Mouse (Mus musculus): ENCODE measurements around the gene Trhr2. TPM values are rescaled to one million over a fixed set of nuclear protein-coding genes. Genes with fewer than 3 reads are reported as not detected.

Trhr2 gene
- polyA plus RNA-seq, 1 experiment, result not detected

DNA sequence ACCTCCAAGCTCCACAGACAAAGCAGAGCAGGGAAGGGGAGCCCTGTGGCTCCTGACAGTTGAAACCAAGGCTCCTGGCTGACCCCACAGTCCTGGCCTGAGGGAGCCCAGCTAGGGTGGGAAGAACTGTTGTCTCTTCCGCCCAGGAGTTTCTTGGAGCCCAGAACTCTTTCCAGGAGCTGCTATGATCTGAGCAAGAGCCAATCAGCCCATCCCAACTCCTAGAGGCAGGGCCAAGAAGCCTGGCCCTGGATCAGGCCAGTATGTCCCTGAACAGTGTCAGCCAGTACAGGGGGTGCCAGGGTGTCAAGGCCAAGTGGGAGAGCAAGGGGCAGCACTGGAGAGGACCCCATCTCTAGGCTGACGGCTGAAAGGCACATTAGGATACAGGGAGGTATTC, 48.0 kb downstream of the Trhr2 start:
- Histone ChIP-seq H3K4me1 (ENCODE audit: control insufficient read depth, insufficient read depth, insufficient read length, low read length) (peaks cover 4% of the 10 kb centered on the region; the same call in 1 of the 2 replicates), H3K27ac (replicated peaks; ENCODE audit: low read depth, low read length) (no peak overlapping the region), H3K4me3 (ENCODE audit: insufficient read depth, low read depth, low read length) (no peak overlapping the region)

DNA sequence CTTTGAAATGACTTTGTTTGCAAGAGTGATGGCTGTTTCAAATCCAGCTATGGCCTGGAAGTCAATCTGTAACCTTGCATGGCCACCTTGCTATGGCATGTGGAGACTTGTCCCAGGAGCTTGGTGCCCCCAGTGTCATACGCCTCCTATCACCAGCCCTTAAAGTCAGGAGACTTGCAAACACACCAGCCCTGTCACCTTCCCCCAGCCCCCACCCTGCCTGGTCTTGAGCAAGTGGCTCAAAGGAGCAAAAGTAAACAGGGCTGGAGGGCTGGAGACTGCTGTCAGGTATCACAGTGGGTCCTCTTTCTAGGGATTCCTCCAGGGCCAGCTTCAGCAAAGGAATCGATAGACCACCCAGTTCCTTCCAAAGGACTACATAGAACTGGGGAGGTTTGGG, 49.4 kb downstream of the Trhr2 start:
- H3K4me1 ChIP-seq (ENCODE audit: control insufficient read depth, insufficient read depth, insufficient read length, low read length), result peaks cover 4% of the 10 kb centered on the region; the same call in 1 of the 2 replicates
- H3K27ac ChIP-seq (replicated peaks; ENCODE audit: low read depth, low read length), result no peak overlapping the region
- no peak overlapping the region for H3K4me3 ChIP-seq (ENCODE audit: insufficient read depth, low read depth, low read length)

DNA sequence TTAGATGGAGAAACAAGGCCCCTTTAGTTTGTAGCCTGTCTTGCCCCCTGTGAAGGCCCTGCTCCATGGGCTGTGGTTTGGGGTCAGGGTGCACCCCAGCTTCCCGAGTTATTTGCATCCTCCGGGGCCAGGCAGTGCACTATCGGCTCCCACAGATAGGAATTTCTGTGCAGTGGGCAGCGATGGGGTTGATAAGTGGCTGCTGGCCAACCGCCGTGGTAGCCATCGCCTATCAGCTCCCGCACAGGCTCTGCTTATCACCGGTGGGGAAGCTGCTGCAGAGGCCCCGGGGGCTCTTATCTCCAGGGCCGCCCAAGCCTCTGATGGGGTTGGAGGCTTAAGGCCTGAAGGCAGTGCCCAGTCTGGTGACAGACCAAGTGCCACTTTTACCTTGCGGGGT, 51.3 kb downstream of the Trhr2 start:
- Histone ChIP-seq H3K4me1 (ENCODE audit: control insufficient read depth, insufficient read depth, insufficient read length, low read length) (no peaks in the 10 kb centered on the region), H3K4me3 (ENCODE audit: insufficient read depth, low read depth, low read length) (no peak overlapping the region), H3K27ac (replicated peaks; ENCODE audit: low read depth, low read length) (no peak overlapping the region)

- Histone ChIP-seq H3K4me3 (ENCODE audit: insufficient read depth, low read depth, low read length) (no peak overlapping the region), H3K4me1 (ENCODE audit: control insufficient read depth, insufficient read depth, insufficient read length, low read length) (no peaks in the 10 kb centered on the region), H3K27ac (replicated peaks; ENCODE audit: low read depth, low read length) (no peak overlapping the region)
Observed at GRCm38 (mm10) chr8:122307836-122308235, 52.7 kb downstream of the Trhr2 start.

Other genes with a start within 250 kb of the Trhr2 start
- gene Zfpm1, start 78.6 kb downstream of the Trhr2 start, polyA plus RNA-seq (2012; ENCODE audit: insufficient read depth, insufficient read length, missing spikeins), result 3.4 and 6.1 TPM in 2 replicates
- gene Zc3h18, start 15.9 kb upstream of the Trhr2 start, polyA plus RNA-seq (2012; ENCODE audit: insufficient read depth, insufficient read length, missing spikeins), result 14.5 and 15.7 TPM in 2 replicates
- not detected in 2 replicates for gene Il17c, start 61.3 kb upstream of the Trhr2 start, polyA plus RNA-seq (2012; ENCODE audit: insufficient read depth, insufficient read length, missing spikeins)
- 15.3 and 16.5 TPM in 2 replicates for gene Cyba, start 72.2 kb upstream of the Trhr2 start, polyA plus RNA-seq (2012; ENCODE audit: insufficient read depth, insufficient read length, missing spikeins)
- 10.0 and 16.3 TPM in 2 replicates for gene Mvd, start 82.7 kb upstream of the Trhr2 start, polyA plus RNA-seq (2012; ENCODE audit: insufficient read depth, insufficient read length, missing spikeins)
- not detected in 2 replicates for gene Snai3, start 100.0 kb upstream of the Trhr2 start, polyA plus RNA-seq (2012; ENCODE audit: insufficient read depth, insufficient read length, missing spikeins)
- 19.0 and 28.7 TPM in 2 replicates for gene Rnf166, start 115.3 kb upstream of the Trhr2 start, polyA plus RNA-seq (2012; ENCODE audit: insufficient read depth, insufficient read length, missing spikeins)
- gene Ctu2, start 115.4 kb upstream of the Trhr2 start, polyA plus RNA-seq (2012; ENCODE audit: insufficient read depth, insufficient read length, missing spikeins), result 13.8 and 15.1 TPM in 2 replicates
- gene Piezo1, start 190.6 kb upstream of the Trhr2 start, polyA plus RNA-seq (2012; ENCODE audit: insufficient read depth, insufficient read length, missing spikeins), result 14.7 and 20.4 TPM in 2 replicates
- gene Cdt1, start 207.3 kb upstream of the Trhr2 start, polyA plus RNA-seq (2012; ENCODE audit: insufficient read depth, insufficient read length, missing spikeins), result 0.48 and 0.58 TPM in 2 replicates
- gene Aprt, start 216.2 kb upstream of the Trhr2 start, polyA plus RNA-seq (2012; ENCODE audit: insufficient read depth, insufficient read length, missing spikeins), result 17.3 and 19.4 TPM in 2 replicates

Measured in brown adipose tissue, adult 24 weeks (tissue).